Mouse (Mus musculus) erythroblast, embryonic 14.5 days (primary cell): ENCODE measurements at regions not wholly inside any gene's neighbourhood (a gene's known extent, or its start where the extent isn't known, plus 50 kb on each side); places are given as distances from the start of the nearest gene placed in this dataset.

Experiments used
- GATA1 ChIP-seq: IDR thresholded peaks from 2 replicates; pipeline ENCODE4 v1.6.1; 2012; ENCODE audit warnings: low read length, inconsistent platforms, mixed read lengths
- TAL1 ChIP-seq: IDR thresholded peaks from 3 replicates; pipeline ENCODE4 v1.6.1; 2012; ENCODE audit warnings: low read length, inconsistent platforms, mixed read lengths

DNA sequence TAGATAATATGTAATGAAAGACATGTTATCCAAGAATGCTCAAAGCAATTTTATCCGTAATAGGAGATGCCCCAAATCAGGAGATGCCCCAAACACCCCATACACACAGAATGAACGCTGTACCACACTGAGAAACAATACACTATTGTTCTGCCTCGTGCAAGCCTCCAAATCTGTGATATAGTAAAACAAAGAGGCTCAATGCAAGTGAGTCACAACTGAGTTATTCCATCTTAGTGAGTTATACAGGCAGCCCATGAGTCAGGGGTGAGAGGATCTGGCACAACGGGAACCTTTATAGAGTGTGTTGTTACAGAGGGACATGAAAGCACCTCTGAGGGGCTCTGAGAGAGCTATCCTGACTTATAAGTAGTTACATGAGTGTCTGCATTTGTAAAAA, 145.3 kb downstream of the Gm12728 start:
- TF ChIP-seq TAL1 (no peak), GATA1 (no peak)
